Mouse (Mus musculus) monocyte, adult 2 months (primary cell): ENCODE data around the gene Gm49369.
"Not testable (repeated sequence)": the region's sequence is repeated elsewhere in the genome, so short reads cannot be mapped to it uniquely, and the experiment has no call there.

Source experiments
- DNase-seq, 2 experiments: peaks; one replicate each; pipeline ENCODE4 v3.0.0; 2022; ENCODE audit warnings: low spot score in 2 of 2, low read depth in 1 of 2

Gene Gm49369

DNA sequence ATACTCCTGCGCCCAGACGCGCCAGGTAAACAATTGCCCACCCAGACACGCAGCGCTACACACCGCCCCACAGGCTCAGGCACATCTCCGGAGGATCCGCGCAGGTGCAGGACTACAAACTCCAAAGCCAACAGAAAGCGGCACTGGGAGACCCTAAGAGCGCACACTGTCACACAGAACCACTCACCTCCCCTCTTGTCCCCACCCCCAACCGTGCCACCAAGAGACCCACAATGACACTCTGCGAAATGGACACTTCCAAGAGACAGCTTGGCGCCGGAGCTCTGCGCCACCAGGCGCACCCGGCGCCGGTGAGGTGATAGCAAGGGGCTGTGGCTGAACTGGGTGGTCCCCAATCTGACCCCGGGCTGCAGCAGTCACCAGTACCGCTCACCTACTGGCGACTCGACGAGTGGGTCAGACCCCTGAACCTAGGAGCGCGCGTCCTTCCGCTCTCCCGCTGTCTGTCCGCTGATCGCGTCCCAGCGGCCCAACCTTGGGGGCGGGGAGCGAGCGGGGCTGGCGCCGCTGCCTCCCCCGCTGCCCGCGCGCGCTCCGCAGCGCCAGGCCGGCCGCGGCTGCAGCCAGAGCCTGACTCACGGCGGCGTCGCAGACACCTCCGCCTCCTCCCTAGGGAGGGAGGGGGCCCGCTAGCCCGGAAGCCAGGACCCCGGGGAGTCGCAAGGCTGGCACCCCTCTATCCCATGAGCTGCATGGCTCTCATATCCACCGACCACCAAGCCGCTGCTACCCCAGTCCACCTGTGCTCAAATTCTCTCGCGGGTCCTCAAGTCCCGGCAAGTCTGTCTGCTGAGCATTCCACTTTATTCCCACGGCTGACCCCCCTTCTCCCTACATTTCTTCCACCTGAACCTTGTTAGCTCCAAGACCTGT is 10.5 kb downstream of the Gm49369 start:
- DNase-seq: no peak

DNA sequence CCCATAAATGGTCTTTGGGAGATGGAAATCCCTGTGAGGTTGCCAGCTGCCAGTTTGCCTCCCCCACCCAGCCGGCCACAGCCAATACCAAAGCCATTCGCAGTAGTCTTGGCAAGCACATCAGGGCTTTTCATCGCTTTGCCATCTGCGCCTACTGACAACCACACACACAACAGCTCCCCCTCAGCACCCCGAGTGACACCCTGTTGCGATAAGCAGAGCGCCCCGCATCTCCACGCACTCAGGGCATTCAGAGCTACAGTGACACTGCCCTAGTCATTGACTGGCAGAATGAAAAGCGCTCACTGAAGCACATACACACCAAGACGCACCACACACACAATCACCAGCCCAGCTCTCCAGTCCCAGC is 11.1 kb downstream of the Gm49369 start:
- no peak for DNase-seq

- no peak for DNase-seq
These were observed 11.5 kb downstream of the Gm49369 start for GRCm38 (mm10) chr7:142370937-142371336.

DNA sequence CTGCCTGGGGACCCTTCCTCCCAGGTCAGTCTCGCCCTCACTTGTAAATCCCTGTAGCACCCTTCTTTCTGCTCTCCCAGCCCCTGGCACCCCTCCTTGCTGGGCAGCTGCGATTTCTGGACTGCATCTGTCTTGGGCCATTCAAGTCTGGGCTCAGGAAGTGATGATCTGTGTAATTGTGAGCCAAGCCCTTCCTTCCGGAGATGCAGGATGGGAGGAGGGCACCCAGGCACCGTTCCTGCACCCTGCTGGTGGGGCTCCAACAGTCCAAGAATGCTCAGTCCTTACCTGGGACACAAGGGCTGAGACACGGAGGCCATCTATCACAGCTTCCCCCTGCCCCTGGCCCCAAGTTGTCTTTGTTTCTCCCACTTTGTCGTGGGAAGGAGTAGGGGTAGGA is 12.6 kb downstream of the Gm49369 start:
- DNase-seq: no peak

DNA sequence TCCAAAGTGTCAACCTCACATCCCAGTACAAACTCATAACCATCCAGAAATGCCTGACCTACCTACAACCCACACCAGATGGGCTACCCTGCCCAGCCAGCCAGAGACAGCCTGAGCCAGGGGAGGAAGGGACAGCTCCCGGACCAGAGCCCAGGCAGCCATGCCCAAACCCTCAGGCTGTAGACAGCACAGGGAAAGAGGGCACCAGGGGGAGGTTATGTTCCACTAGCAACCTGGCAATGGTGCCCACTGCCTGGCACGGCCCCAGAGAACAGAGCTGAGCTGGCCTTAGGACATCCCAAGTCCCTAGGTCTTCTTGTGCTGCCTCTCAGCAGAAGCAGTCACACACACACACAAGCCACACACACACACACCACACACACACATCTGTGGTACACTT is 13.6 kb downstream of the Gm49369 start:
- DNase-seq: no peak

DNA sequence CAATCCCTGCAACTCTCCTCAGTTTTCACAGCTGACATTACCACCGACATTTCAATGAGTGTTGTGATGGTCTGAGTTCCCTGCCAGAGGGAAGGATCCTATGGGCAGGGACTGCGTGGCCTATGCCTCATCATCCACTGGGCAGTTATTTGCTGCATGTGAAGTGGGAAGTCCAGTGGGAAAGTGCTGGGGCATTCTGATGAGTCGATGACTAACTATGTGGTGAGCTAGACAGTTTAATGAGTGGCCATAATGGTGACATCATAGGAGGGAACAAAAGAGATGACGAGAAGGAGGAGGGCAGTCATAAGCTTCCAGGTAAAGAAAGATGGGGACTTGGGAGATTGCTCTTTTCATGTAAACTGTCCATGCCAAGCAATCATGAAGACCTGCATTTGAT is 19.4 kb downstream of the Gm49369 start:
- DNase-seq: no peak

DNA sequence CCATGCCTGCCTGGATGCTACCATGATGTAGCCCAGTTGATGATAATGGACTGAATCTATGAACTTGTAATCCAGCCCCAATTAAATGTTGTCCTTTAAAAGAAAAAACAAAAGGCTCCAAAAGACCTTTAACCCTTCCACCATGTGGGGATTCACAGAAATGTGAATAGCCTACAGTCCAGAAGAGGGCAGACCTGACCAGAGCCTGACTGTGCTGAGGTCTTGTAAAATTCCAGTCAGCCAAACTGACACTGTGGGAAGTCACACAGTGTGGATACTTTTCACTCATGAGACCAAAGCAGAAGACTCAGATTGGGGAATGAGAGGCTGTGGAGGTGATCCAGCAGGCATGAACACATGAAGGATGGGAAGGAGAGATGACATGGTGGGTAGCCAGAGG is 21.7 kb downstream of the Gm49369 start:
- DNase-seq: no peak

GRCm38 (mm10) chr7:142359129-142359528 is 23.3 kb downstream of the Gm49369 start:
- DNase-seq: no peak

DNA sequence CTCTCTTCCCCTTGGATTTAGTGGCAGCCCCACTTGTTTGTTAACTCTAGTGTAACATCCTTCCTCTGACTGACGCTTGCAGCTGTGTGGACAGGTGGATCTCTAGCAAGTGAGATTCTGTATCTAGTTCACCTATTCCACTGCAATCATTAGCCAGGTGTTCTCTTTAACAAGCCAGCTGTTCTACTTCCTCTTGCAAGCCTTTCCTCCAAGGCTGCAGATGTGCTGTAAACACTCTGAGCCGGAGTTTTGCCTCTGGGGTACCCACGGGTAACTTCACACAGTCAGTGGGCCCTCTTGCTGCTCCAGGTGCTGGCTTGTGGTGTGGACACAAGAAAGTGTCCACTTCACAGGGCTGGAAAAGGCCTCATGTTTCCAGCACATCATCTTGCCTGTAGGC is 24.9 kb downstream of the Gm49369 start:
- DNase-seq: no peak

DNA sequence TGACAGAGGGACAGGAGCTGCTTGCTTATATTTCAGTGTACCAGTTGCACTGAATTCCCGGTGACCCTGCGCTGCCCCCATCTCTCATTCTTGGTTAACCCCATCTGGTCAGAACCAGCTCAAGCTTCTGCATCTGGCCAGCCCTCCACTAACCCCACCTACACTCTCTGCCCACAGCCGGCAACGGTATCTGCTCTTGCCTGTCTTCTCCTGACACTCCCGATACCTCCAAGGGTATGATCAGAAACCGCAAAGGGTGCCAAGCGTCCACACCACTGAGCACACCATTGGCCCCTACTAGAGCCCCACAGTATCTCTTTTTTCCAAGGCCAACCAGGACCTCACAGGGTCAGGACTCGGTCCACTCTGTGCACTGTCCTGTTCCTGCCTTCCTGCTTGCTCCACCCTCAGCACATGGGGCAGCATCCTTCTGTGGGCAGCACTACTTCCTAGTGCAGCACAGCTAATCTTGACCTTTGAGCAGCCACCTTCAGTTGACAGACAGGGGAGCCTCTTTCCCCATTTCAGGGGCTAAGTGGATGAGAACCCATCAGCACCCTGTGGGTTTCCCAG is 27.7 kb downstream of the Gm49369 start:
- DNase-seq: no peak

DNA sequence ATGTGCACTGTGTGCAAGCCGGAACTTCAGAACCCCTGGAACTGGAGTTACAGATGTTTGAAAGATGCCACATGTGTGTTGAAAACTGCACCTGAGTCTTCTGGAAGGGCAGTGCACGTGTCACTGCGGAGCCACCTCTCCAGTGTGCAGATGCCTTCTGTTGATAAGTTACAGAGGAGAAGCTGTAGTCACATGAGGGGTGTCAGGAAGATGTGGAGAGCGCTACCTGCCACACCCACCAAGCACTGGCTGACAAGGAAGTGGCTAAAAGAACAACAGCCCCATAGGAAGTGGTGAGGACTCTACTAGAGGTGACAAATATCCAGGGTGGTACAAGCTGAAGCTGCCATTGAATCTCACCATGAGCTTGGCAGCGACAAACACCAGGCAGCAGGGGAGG is 28.6 kb downstream of the Gm49369 start:
- no peak for DNase-seq

- DNase-seq: no peak
These were observed 30.9 kb downstream of the Gm49369 start for GRCm38 (mm10) chr7:142351569-142351968.

DNA sequence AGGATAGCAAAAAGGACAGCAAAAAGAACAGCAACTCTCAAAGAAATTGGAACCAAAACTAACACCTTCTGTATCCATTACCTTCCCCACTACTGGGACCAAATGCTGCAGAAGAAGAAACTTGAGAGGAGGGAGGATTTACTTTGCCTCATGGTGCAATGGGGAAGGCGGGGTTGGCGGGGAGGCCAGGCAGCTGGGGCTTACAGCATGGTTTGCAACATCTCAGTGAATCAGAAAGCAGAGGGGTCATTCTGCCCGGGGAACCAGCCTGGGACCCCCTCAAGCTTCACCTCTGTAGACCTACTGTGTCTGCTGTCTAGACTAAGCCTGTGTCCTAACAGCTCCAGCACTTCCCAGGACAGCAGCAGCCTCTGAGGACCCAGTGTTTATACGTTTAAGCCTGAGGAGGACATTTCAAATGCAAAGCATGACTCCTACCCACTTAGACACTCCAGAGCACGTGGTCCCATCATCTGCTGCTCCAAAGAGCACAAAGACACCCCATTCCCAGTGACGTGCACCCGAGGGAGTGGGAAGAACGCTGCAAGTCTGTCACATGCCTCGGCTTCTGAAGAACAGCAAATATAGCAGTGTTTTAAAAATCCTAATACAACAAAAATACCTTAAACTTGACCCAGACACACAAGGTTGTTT is 33.0 kb downstream of the Gm49369 start:
- DNase-seq: no peak

DNA sequence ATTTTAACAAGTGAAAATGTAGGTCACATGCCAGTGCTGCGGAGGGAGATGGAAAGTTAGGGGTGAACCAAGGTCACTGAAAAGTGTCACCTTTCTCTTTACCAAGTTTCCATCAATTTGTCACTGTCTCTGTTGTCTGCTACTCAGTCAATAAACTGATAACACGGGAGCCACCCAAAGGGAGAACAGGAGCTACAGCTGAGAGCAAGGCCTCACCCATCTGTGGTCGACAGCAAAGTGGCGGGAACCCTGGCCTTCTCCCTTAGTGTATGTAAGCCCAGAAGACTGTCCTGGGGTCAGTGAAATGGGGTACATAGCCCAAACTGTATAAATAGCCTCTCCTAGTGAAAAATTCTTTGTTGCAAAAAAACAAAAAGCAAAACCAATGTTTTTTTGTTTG is 34.9 kb downstream of the Gm49369 start:
- no peak for DNase-seq

- peak in 1 of 2 experiments; percentile 32 for DNase-seq
These were observed 40.2 kb downstream of the Gm49369 start for GRCm38 (mm10) chr7:142342247-142342640.

DNA sequence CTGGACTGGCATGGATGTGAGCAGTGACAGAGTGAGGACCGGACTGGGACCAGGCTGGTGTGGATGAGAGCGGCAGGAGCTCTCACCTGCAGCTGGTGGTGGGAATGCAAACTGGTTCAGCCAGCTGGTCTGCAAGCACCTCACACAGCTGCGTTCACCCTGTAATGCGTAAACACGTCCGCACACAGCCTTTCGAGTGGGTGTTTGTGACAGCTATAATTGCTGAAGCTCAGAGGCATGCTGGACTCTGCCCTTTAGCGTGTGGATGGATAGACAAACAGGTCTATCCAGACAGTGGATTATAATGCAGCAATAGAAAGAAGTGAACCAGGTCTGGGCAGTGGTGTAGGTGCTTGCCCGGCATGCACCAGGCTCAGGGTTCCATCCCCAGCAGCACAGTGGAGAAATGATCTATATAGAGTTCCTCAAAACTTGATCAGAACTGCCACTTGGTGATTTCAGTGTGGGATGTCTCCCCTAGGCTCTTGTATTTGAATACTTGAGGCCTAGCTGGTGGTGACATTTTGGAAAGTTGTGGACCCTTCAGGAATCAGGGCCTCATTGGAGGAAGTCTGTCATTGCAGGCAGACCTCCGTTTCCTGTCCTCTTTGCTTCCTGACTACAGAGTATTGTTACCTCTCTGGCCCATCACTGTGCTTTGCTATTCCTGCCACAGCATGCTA is 40.8 kb downstream of the Gm49369 start:
- no peak for DNase-seq

GRCm38 (mm10) chr7:142340269-142340970 is 42.0 kb downstream of the Gm49369 start:
- DNase-seq: peak in 1 of 2 experiments; percentile 56

DNA sequence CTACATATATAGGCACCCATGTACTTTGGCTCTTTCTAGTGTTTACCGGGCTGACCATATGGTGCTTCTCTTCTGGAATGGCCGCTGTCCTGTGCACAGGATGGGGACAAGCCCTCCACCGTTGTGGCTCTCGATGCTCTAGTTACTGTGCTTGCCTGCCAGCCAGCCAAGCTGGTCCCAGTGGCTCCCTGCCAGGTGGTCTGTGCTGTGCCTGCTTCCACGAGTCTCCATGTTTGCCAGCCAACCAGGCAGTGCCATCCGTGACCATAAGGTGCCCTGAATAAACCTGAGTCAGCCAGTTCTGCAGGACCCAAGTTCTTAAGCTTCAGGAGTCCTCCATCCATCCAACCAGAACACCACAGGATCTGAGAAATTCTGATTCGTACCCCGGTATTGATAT is 47.3 kb downstream of the Gm49369 start:
- DNase-seq: no peak

- peak; percentile 23 to 72 for DNase-seq
These were observed 48.2 kb downstream of the Gm49369 start for GRCm38 (mm10) chr7:142334246-142334645.

GRCm38 (mm10) chr7:142332741-142333140 is 49.7 kb downstream of the Gm49369 start:
- not testable (repeated sequence) for DNase-seq

- DNase-seq: no peak
These were observed 51.2 kb downstream of the Gm49369 start for GRCm38 (mm10) chr7:142331281-142331680.
